Mouse (Mus musculus) mouse embryonic stem cell (cell line): ENCODE measurements around the gene Sh3tc1.

Source experiments
- in situ Hi-C, 2 experiments: fragments of 300-500 bp; cut with MboI; formaldehyde crosslinking; loops; 1 replicate in 1 of 2; 3 replicates in 1 of 2; pipeline ENCODE4 v1.14.3; 2019 to 2020; ENCODE audit warnings: low sequenced_read_pairs in 2 of 2, low pct_unique_long_range_greater_than_20kb in 1 of 2, mixed read lengths in 1 of 2; ENCODE audit not compliant: unreplicated experiment in 1 of 2

Gene Sh3tc1

DNA sequence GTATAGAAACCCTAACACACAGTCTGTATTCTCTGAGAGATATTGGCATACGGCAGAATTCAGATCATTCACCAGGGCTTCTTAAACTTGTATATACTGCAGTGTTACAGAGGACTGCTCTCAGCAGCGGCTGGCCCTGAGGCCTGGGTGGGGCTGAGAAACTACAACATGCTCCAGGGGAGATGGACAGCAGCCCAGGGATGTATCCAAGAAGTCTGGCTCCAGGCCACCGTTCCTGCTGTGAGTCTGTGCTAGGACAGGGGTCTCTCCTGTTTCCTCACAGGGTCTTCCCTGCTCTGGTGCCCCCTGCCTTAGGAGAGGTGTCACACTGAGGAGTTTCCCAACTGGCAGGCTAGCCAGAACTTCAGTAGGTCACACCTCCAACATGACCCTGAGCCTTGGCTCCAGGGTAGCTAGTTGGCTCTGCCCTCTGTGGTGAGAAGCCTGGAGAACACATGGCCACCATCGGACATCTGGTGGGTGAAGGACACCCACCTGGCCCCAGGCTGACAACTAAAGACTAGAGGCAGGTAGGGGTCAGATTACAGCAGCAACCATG is 37.1 kb downstream of the Sh3tc1 start:
- in situ Hi-C loops = loop anchor here in 1 of 2 experiments (5.0 kb wide), 1 partner anchor 55 kb away; the partner anchor contains the start of gene Ablim2

DNA sequence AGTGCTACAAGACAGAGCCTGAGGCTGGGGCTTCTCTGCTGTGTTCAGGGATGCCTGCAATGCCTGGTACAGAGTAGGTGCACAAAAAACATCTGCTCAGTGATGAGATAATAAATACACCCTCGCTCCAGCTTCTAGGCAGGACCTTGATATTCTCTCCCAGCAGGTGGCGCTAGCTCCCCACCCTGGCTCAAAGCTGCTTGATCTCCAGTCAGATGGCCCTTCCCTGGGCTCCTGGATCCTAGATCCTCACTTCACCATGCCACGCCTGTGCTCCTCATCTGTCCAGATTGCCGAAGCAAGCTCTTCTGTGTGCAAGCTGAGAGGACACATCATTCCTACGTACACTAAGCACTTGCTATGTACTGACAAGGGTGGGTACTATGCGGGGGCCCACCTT is 38.7 kb downstream of the Sh3tc1 start:
- in situ Hi-C loops = loop anchor here in 1 of 2 experiments (5.0 kb wide), 1 partner anchor 56 kb away; the partner anchor contains the start of gene Ablim2

DNA sequence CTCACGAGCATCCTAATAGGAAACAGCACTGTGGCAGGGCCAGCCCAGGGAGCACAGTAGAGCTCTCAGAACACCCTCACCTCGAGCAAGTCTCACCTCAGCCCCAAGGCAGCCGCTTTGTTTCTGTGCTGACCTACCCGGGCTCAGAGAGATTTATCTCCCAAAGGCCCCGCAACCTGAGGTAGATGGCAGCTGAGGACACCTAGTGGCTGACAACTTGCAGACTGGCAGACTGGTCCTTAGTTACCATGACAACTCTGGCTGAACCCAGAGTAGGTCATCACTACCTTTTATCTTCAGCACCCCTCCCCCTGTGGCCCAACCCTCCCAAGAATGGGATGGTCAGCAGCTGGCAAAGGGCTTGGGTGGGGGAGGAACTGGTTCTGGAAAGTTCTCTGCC is 44.0 kb downstream of the Sh3tc1 start:
- in situ Hi-C loops = loop anchor here in 1 of 2 experiments (10.0 kb wide), 1 partner anchor 101 kb away; no protein-coding TSS in a partner anchor

DNA sequence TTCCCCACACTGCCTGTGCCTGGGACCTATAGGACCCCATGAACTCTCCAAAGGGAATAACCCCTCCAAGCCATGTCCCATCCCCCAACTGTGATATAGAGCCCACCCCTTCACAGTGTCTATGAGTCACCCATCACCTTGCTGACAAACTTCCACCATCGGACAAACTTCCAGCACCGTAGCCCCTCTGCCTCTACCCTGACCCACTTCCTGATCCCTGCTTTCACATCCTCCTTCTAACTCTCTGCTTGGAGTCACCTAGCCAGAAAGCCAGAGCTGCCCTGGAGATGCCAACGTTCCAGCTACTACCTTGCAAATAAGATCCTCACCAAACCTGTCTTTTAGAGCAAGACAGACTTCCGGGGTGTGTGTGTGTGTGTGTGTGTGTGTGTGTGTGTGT is 46.1 kb downstream of the Sh3tc1 start:
- in situ Hi-C loops = loop anchor here (5.0 to 10.0 kb wide), 2 partner anchors 36 to 99 kb away; no protein-coding TSS in a partner anchor

DNA sequence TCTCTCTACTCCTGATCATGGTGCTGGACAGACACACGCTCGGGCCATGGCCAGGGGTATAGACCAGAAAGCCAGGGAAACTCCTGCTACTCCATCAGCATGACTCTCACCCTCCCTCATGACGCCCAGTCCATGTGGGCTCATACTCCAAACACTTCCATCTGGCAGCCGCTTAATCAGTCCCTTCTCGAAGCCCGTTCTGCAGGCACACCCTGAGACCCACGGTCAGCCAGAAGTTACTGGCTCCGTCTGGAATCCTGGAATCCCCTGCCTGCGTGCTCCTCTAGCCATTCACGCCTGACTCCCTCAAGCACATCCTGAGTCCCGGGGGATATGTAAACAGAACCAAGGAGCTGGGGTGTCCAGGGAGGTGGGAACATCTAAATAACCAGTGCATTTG is 48.5 kb downstream of the Sh3tc1 start:
- in situ Hi-C loops = loop anchor here (5.0 to 10.0 kb wide), 2 partner anchors 34 to 96 kb away; no protein-coding TSS in a partner anchor

DNA sequence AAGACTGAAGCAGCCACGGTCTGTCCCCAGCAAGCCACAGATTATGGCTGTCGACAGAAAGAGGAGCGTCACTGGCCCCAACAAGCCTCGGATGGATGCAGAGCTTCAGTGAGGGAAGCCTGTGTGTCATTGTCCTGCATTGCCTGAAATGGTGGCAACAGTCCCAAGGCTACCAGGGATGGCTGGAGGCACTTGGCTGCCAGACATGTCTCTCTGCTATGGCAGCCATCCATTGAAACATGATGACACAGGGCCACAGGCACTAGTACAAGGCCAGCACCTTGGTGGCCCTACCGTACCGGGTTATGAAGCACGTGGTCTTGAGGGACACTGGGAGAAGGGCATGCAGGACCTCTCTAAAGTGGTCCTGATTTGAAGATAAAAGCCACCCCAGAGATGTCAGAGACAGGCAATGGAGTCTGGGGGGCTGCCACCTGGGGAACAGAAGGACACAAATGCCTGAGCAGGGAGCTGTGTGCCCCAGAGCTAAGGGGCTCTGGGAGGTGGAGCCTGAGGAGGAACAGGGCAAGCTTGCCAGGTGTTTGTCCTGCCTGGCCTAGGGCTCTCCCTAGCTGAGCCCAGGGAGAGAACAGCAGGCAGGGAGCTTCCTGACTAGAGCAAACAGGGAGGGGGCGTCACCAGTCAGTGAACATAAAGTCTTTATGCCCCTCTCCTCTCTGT is 49.2 kb downstream of the Sh3tc1 start:
- in situ Hi-C loops = loop anchor here (5.0 to 10.0 kb wide), 2 partner anchors 33 to 96 kb away; no protein-coding TSS in a partner anchor

DNA sequence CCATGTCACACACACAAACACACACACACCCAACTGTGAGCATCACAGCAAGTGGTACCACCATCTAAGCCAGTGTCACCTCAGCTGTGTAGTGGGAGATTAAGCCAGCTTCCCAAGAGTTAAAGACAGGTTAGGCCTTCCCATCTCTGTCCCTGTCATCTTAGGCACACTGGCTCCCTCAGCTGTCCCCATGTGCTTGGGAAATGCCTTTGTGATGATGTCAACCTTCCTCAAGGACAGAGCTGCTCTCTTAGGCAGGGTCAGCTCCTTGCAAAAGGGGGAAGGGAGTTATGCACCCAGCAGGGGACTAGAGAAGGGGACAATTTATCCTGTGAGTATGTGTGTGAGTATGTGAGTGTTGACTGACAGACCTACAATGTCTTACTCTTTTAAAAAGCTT is 50.4 kb downstream of the Sh3tc1 start:
- in situ Hi-C loops = no loop called here

DNA sequence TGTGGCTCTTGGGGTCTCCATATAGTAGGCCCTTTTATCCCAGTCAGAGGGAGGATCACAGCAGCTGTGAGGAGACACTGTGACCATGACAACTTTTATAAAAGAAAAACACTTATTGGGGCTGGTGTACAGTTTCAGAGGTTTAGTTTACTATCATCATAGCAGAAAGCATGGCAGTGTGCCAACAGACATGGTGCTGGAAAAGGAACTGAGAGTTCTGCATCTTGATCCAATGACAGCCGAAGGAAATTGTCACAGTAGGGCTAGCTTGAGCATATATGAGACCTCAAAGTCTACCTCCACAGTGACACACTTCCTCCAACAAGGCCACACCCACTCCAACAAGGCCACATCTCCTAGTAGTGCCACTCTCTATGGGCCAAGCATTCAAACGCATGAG is 50.9 kb downstream of the Sh3tc1 start:
- in situ Hi-C loops = no loop called here

DNA sequence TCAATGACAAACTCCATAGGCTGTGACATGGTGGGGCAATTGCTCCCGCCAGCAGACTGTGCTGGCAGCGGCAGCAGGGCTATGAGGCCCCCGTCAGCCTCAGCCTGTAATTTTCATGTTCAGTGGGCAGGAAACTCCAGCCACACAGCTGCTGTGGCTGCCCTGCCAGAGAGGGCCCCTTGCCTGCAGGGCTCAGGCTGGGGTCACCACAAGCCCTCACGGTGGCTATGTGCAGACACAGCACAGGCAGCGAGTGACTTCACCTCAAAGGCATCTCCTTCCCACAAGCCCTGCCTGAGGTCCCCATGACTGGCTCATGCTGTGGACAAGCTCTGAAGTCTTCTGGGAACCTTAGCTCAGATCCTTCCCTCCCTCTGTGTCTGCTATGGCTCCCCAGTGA is 52.7 kb downstream of the Sh3tc1 start:
- in situ Hi-C loops = no loop called here

DNA sequence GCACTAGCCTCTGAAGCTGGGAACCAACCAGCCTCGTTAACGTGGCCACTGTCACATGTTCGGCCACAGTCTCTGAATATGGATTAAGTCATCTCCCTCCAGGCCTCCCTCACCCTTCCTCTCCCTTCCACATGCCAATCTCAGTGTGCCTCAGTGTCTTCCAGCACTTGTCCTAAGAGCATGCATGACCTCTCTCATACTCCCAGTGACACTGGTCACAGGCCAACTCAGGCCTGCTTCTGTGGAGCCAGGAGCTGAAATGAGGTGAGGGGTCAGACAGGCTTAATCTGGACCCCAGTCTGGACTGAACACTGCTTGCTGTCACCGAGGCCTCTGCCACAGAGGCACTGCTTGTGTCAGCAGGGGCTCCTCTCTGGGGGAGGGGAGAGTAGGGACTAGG is 53.5 kb downstream of the Sh3tc1 start:
- in situ Hi-C loops = no loop called here

DNA sequence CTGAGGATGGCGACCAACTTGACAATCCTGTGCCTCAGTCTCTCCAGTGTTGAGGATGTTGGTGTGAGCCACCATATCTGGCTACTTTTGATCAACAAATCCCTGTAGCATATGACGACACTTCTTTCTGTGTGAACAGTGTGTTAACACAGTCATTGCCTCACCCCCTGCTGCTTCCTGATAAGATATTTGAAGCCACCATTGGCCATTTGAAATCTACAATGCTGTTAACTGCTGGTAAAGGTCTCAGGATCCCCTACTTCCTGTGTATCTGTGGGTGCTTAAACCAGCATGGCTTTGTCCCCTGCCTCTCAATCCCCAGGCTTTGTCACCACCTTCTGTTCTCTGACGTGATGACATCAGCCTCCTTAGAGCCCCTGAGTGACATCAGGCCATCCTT is 54.7 kb downstream of the Sh3tc1 start:
- in situ Hi-C loops = no loop called here

DNA sequence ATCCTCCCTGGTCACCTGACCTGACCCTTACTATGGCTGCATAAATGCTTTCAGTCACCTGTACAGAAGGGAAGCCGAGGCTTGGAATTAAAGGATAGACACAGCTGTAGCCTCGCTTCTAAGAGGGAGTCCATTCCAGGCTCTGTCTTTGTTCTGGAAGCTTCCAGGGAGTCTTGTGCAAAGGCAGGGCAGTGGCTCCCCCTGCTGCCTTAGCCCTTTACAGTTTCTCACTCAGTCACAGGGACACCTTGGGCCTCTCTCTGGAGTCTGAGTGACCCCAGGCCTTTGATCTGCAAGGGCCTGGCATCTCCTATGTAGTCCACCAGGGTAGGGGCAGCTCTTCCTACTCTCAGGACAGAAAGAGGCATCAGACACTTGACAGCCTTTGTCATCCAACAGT is 58.8 kb downstream of the Sh3tc1 start:
- in situ Hi-C loops = no loop called here

DNA sequence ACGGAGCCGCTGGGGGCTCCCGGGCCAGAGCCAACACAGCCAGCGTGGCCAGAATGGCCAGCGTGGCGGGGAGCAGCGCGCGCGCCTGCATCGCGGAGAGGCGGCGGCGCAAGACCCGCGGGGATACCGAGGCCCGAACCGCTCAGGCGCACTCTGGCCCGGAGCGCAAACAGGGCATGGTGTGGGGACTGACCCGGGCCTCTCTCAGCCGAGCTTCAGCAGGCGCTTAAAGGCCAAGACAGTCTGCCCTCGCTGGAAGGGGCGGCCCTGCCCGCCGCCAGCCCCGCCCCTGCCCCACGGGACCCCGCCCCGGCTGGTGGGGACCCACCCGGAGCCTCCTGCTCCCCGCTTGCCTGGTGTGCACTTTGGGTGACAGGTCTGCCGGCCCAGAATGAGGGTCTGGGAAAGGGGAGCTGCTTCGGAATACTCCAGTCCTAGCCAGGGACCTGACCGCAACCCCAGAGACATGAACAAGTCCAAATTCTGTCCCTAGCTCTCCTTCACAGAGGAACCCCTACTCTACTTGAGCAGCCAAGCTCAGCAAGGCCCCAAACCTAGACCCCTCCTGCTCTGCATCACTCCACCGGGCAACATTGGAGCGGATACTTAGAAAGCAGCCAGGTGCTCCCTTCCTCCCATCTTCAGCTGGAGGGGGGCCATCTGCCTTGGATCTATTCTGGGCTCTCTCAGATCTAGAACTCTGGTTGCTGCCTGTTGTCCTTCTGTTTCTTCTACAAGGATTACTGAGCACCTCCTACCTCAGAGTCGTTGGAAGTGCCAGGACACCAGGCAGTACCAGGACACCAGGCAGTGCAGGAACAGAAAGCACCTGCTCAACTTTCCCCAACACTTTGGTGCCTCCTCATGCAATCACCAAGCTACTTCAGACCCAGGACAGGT is 60.3 kb downstream of the Sh3tc1 start, which contains the start of gene Htra3:
TSS of gene Htra3 (minus strand) at position 527 of the 900 bp plus-strand sequence.
- in situ Hi-C loops = no loop called here

DNA sequence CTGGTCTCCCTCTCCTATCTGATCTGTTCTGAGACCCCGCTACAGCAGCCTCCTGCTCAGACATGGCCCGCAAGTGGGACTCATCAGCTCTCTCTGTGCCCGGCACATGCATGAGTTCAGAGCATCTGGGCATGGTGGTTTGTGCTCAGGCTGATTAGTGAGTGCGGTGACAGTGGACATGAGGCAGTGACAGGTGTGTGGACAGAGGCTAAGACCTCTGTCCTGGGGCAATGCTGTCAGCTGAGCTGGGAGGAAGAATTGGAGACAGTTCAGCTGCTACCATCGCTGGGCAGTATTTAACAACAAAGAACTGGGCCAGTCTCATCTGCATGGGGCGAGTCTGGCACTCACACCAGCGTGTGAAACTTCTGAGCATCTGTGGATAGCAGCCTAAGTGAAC is 62.8 kb downstream of the Sh3tc1 start:
- in situ Hi-C loops = no loop called here

DNA sequence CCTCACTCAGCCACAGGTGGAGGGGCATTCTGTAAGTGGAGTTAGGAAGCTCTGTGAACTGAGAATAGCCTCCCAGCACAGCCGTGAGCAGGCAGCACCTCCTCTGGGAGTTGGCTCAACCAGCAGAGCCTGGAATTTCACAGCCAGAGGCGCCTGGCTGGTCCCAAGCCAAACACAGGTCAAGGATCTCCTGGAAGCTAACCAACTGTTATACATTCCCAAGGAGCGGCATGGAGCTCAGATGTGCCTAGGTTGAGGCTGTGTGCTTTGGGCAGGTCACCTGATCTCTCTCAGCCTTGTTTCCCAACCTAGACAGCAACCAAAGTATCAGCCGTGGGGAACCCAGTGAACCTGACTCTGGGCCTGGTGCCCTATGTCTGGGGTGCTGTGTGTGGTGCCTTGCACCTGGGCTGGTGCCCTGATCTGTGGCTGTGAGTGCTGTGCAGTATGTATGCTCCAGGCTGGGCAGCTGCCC is 65.7 kb downstream of the Sh3tc1 start:
- in situ Hi-C loops = no loop called here

DNA sequence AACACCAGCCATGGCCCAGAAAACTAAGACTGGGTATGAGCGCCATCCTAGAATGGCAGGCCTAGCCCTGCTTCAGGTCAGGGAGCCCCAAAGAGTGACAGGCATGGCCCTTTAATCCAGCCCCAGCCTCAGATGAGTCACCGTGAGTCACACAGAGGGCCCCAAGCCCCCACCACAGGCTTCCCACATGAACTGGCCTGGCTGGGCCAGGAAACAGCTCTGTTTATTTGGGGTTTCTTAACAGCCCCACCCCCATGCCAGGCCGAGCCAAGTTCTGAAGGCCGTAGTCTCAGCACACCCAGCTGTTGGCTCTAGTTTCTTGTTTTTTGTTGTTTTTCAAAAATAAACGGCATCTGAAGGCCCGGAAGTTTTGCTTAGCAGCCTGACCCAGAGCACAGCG is 66.7 kb downstream of the Sh3tc1 start:
- in situ Hi-C loops = no loop called here

DNA sequence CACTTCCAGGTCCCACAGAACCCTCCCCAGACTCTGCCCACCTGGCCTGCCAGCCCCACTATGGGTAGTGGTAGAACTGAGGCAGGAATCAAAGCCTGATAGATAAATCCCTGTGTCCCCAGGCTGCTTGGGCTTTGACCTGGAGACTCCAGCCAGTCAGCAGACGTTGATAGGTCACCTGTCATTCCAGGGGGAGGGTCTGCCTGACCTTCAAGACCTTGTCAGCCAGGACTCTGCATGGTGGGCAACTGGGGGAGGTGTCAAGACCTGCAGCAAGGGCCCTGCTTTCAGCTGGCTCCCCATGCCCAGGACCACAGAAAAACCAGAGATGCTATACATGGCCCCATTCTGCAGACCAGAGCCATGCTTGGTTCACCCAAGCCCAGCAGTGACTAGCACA is 67.2 kb downstream of the Sh3tc1 start:
- in situ Hi-C loops = no loop called here

DNA sequence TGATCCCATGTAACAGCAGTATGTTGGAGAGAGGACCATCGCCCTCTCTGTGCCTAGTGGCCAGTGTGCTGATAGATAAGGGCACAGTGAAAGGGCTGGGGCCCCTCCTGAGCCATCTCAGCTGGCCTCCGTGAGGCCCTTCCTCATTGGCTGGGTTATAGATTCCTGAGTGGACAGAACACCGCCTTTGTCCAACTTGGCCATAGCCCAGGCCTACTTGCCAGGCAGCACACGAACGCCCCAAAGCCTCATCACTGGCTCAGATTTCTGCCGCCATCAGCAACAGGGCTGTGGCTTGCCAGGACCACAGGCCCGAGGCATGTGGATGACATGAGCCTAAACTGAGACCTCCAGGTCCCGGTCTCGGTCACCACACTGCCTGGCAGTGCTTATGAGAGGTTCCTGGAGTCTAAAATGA is 68.3 kb downstream of the Sh3tc1 start:
- in situ Hi-C loops = no loop called here

DNA sequence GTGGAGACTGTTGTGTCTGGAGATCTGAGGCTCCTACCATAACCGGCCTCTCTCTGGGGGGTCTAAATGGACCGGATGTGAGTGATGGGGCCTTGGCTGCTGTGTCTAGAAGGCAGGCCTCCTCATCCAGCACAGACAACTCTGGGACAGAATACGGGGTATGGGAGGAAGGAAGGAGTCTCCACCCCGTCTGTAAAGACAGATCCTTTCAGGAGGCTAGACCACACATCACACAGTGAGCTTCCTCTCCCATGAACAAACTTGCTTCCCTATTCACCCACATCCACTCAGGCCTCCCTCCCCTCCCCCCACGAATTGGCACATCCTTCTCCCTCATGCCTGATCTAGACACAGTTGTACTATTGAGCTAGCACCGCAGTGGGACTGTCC is 69.4 kb downstream of the Sh3tc1 start:
- in situ Hi-C loops = no loop called here
